In the genomic region with DNA sequence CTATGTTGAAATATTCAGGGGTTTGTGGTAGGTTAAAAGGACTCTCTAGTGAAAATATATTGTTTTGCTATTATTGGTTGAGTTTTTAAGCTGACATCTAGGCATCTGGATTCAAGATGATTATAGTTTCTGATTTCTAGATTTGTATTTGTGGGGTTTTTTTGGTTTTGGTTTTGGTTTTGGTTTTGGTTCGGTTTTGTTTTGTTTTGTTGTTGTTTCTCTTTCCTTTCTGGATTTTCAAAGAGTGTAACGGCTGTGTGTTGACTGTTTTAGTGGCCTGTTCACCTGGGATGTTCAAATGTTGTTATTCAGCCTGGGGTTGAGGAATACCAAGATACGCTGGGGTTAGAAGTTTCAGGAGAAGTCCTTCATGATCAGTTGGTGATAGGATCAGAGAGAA, we compare ENCODE assay signal across 28 mouse cellular contexts. TPM values are rescaled to one million over a fixed set of nuclear protein-coding genes. Genes with fewer than 3 reads are reported as not detected.
"Had no signal": no experiment of that assay in that cellular context is flagged by ENCODE, and none has a peak within 500 bp of the region (broad histone marks: within the 10 kb centered on the region; RNA-seq: fewer than 3 reads in every experiment).

No protein-coding gene starts in this region.

- H3K4me2 ChIP-seq: kidney, embryonic 15.5 days; limb, embryonic 12.5 days; limb, embryonic 15.5 days; liver, embryonic 12.5 days; liver, embryonic 15.5 days; lung, embryonic 15.5 days; midbrain, embryonic 13.5 days; neural tube, embryonic 12.5 days; neural tube, embryonic 15.5 days had no signal

- H3K9ac ChIP-seq: kidney, embryonic 15.5 days; limb, embryonic 12.5 days; limb, embryonic 15.5 days; liver, embryonic 12.5 days; liver, embryonic 15.5 days; lung, embryonic 15.5 days; midbrain, embryonic 13.5 days; neural tube, embryonic 12.5 days; neural tube, embryonic 15.5 days had no signal

- ATAC-seq: liver, embryonic 12.5 days; midbrain, embryonic 13.5 days; midbrain, embryonic 16.5 days had no signal

- H3K27me3 ChIP-seq: kidney, embryonic 15.5 days; limb, embryonic 12.5 days; limb, embryonic 15.5 days; liver, embryonic 12.5 days; liver, embryonic 15.5 days; lung, embryonic 15.5 days; megakaryocyte, embryonic 14.5 days; midbrain, embryonic 13.5 days; neural tube, embryonic 12.5 days; neural tube, embryonic 15.5 days had no signal

- H3K9me3 ChIP-seq: kidney, embryonic 15.5 days; limb, embryonic 12.5 days; limb, embryonic 15.5 days; liver, embryonic 12.5 days; liver, embryonic 15.5 days; lung, embryonic 15.5 days; megakaryocyte, embryonic 14.5 days; midbrain, embryonic 10.5 days; midbrain, embryonic 13.5 days; neural tube, embryonic 12.5 days; neural tube, embryonic 15.5 days had no signal

- H3K4me3 ChIP-seq: kidney, embryonic 15.5 days; limb, embryonic 12.5 days; limb, embryonic 15.5 days; liver, embryonic 12.5 days; liver, embryonic 15.5 days; lung, embryonic 15.5 days; megakaryocyte, embryonic 14.5 days; midbrain, embryonic 10.5 days; midbrain, embryonic 13.5 days; neural tube, embryonic 12.5 days; neural tube, embryonic 15.5 days had no signal

- H3K27ac ChIP-seq: kidney, embryonic 15.5 days; limb, embryonic 12.5 days; limb, embryonic 15.5 days; liver, embryonic 12.5 days; liver, embryonic 15.5 days; lung, embryonic 15.5 days; midbrain, embryonic 10.5 days; midbrain, embryonic 13.5 days; neural tube, embryonic 12.5 days; neural tube, embryonic 15.5 days had no signal

- H3K4me1 ChIP-seq: kidney, embryonic 15.5 days; limb, embryonic 12.5 days; limb, embryonic 15.5 days; liver, embryonic 12.5 days; liver, embryonic 15.5 days; lung, embryonic 15.5 days; megakaryocyte, embryonic 14.5 days; midbrain, embryonic 10.5 days; midbrain, embryonic 13.5 days; neural tube, embryonic 12.5 days; neural tube, embryonic 15.5 days had no signal

- H3K36me3 ChIP-seq: kidney, embryonic 15.5 days; limb, embryonic 12.5 days; limb, embryonic 15.5 days; liver, embryonic 12.5 days; liver, embryonic 15.5 days; lung, embryonic 15.5 days; midbrain, embryonic 10.5 days; midbrain, embryonic 13.5 days; neural tube, embryonic 12.5 days; neural tube, embryonic 15.5 days had no signal

- DNase-seq: kidney, postnatal 10 days; kidney, postnatal 36 days; left cerebral cortex, postnatal 4 days; lung, adult 18-20 months; lung, postnatal 10 days; lung, postnatal 36 days; right cerebral cortex, adult 18-20 months; right cerebral cortex, postnatal 14 days; spleen, adult 18-20 months; thymus, adult 18-20 months; thymus, postnatal 36 days had no signal

RNA-seq across cellular contexts. Expression of a gene that starts 32.2 kb away (rescaled TPM):
- total RNA-seq: layer of hippocampus, postnatal 14 days; left cerebral cortex, adult 8-10 months; left cerebral cortex, postnatal 14 days; left cerebral cortex, postnatal 4 days had no signal
- polyA plus RNA-seq: kidney, embryonic 15.5 days; limb, embryonic 12.5 days; limb, embryonic 15.5 days; liver, embryonic 12.5 days; liver, embryonic 15.5 days; lung, embryonic 15.5 days; midbrain, embryonic 10.5 days; midbrain, embryonic 13.5 days; midbrain, embryonic 16.5 days; neural tube, embryonic 12.5 days; neural tube, embryonic 15.5 days; stomach, embryonic 16.5 days; urinary bladder, adult 2 months had no signal
